Mouse (Mus musculus) G1E-ER4 (cell line): ENCODE measurements around the gene Usp39. TPM values are rescaled to one million over a fixed set of nuclear protein-coding genes. Genes with fewer than 3 reads are reported as not detected.

Experiments used
- GATA1 ChIP-seq: IDR thresholded peaks from one replicate; pipeline ENCODE4 v1.8.0; 2012; ENCODE audit warnings: low read length, inconsistent platforms
- polyA plus RNA-seq: library from polyadenylated mRNA; stranded (reverse); fragments of >175 nt; gene quantifications from 2 replicates; pipeline ENCODE4 v1.2.3, GENCODE M21; 2012

The Usp39 gene
- polyA plus RNA-seq, 1 experiment, result 30.1 TPM

DNA sequence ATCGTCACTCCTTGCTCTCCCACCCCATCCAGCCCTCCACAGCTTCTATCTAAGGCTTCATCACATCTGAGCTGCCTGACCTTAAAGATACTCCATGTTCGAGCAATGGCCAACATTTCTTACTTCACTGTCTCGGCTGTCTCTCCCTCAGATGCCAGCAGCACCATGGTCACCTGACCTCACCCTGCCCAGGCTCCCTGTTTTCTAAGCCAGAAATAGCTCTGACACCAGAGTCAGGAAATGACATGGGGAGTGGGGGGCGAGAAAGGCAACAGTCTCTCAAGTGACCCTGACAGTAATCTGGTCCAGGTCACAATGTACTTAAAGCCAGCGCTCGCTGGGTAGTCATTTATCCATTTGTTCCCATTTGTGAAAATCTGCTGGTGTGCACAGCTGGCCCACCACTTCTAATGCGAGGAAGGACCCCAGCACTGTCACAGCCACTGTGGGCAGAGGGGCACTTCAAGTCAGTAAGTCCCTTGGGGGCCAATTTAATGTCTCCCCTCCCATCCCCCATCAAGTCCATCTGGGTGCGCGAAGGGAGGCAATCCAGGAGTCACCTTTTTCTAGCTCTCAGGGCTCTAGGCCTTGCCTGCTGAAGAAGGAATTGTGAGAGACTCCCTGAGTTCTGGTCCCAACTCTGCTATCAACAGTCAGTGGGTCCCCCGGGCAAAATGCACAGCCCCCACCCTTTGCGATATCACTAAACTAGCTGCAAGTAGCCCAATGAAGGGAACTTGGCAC is 31.7 kb downstream of the Usp39 start:
- no peak for TF ChIP-seq GATA1

- no peak for TF ChIP-seq GATA1
These were observed 32.8 kb downstream of the Usp39 start for GRCm38 (mm10) chr6:72312198-72312597.

DNA sequence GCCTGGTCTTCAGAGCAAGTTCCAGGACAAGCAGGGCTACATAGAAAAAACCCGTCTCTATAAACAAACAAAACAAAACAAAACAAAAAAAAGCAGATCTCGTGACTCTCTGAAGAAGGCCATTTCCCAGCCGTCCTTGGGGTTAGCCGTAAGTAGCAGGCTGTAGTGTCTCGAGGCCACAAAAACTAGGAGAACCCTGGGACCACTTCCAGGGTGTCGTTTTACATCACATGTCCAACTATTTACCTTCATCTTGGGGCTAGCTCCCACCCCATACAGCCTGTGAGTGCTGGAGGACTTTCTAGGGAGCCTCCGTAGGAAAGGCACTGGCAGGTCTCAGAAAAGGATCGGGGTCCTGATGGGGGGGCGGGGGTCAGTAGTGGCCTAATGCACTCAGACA is 41.5 kb downstream of the Usp39 start:
- no peak for TF ChIP-seq GATA1

- no peak for TF ChIP-seq GATA1
These were observed 42.5 kb downstream of the Usp39 start for GRCm38 (mm10) chr6:72302349-72302925.

DNA sequence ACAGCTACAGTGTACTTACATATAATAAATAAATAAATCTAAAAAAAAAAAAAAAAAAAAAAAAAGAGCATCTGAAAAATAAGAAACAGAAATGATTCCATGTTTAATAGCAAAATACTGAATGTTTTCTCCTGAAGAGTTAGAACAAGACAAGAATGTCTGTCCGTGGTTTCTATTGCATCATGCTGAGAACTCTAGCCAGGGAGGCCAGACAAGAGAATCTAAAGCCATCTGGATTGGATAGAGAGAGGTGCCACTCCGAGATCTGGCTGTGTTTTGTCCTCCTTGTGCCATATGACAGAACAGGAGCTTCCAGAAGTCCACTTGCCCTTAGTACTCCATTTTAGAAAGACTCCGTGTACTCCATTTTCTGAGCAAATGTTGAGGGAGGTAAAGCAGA is 47.2 kb downstream of the Usp39 start:
- no peak for TF ChIP-seq GATA1

GRCm38 (mm10) chr6:72292972-72293651 is 51.9 kb downstream of the Usp39 start:
- no peak for TF ChIP-seq GATA1

DNA sequence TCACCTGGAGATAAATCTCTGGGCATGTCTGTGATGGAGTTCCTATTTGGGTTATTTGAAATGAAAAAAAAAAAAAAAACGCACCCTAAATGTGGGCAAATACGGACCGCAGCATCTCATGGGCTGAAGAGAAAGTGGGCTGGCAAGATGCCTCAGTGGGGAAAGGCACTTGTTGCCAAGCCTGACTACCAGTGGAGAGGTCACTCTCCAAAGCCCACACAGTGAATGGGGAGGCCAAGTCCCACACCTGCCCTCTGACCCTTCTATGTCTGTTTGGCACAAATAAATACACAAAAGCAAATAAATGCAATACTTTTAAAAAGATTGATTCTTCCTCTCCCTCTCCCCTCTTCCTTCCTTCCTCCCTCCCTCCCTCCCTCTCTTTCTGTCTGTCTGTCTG is 55.5 kb downstream of the Usp39 start:
- TF ChIP-seq GATA1, result no peak

DNA sequence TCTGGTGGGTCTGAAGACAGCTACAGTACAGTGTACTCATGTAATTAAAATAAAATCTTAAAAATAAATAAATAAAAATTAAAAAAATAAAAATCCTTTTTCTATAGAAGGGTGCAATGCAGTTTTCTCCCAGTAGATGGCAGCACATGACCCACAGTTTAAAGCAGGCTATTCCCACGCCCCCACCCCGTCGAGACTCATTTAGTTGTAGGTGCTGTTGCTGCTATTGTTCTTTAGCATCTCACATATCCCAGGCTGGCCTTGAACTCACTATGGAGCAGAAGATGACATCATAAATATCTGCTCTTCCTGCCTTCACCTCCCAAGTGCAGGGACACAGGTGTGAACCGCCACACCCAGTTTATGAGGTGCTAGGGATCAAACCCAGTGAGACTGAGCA is 61.1 kb downstream of the Usp39 start:
- no peak for TF ChIP-seq GATA1

DNA sequence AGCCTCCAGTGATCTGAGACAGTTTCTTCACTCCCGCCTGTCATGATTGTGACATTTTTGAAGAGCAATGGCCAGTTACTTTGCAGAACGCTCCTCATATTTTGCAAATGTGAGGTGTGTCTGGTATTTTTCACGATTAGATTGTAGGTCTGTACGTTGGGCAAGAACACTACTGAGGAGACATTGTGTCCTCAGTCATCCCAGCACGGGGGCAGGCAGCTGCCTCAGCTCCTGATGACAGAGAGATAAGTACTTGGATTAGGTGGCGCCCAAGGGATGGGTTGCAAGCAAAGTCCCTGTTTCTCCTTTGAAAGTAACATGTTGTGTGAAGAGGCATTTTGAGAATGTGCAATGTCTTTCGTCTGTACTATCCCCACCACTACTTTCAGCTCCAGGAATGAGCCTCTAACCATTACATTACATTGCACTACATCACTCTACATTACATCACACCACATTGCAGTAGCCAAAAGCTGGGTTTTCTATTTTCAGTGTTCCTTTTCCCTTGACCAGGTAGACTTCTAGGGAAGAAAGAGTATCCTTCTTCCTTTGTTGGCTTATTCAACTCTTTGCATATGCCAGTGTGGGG is 64.5 kb downstream of the Usp39 start:
- TF ChIP-seq GATA1, result no peak

- peak; percentile 76 for TF ChIP-seq GATA1
These were observed 65.5 kb downstream of the Usp39 start for GRCm38 (mm10) chr6:72279505-72279904.

DNA sequence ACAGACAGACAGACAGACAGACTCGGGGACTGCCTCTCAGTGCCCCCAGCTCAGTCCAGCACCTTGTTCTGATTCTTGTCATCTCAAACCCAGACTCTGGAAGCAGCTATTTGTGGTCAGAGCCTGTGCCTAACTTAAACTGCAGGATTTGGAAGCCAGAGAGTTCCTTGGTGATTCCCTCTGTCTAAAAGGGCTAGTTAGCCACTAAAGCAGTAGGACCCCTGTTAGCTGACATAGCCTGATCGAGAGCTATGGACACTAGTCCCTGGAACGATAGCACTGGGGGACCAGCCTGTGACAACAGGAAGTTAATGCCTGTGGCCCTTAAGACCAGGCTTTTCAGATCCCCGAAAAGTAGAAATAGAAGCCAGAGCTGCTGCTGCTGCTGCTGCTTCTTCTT is 66.1 kb downstream of the Usp39 start:
- no peak for TF ChIP-seq GATA1

DNA sequence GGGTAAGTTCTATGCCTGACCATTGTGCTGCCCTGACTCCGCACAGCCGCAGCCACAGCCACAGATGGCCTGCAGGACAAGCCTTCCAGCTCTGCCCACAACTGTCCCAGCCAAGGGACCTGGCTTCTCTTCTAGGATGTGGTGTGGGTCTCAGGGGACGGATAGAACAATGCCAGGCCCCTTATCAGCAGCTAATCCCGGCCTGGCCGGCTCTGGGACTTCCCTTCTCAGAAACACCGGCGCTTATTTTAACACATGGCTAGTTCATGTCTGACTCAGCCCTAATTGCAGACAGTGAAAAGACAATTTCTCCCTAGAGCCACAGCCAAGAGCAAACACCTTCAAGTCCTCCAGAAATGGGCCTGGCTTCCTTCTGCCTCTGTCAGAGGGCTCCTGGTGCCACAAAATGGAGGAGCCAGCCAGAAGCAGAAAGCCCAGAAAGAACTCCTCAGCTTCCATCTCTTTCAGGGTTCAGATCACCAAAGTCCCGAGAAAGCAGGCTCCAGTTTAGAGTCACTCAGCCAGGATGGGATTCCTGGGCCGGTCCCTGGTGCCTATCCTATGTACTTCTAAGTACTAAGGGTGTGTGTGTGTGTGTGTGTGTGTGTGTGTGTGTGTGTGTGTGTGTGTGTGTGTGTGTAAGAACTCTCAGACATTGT is 67.3 kb downstream of the Usp39 start:
- no peak for TF ChIP-seq GATA1

DNA sequence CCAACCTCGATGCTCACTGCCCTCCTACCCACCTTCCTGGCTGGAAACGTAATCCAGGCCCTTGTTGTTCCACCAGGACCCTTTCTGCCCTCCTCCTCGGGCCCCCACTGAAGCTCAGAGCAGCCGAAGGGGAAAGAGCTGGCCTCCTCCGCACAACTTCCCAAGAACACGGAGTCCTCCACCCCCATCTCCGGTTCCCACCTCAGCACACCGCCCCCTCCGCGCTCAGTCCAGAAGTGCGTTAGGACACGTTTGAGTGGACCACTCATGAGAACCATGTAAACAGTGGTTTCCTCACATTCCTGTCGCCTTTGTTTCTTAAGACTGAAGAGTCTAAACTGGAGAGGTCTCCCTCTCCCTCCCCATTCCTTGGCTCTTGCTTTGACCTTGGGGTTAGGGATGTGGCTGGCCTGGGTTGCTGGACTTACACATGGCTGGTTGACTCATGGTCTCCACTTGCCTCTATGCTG is 68.0 kb downstream of the Usp39 start:
- TF ChIP-seq GATA1, result no peak

DNA sequence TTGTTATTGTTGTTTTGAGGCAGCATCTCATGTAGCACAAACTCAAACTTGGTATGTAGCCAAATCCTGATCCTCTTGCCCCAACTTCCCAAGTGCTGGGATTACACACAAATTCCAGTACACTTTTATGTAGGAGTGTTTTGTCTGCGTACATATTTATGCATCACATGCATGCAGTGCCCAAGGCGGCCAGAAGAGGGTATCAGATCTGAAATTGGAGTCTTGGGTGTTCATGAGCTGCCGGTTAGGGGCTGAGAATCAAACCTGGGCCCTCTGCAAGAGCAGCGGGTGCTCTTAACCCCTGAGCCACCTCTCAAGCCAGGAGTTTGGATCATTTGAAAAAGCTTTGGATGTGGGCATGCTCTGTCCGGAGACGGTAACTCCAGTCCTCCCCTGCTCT is 68.8 kb downstream of the Usp39 start:
- TF ChIP-seq GATA1, result no peak

- no peak for TF ChIP-seq GATA1
These were observed 69.5 kb downstream of the Usp39 start for GRCm38 (mm10) chr6:72275527-72275926.

- TF ChIP-seq GATA1, result no peak
These were observed 71.8 kb downstream of the Usp39 start for GRCm38 (mm10) chr6:72273153-72273552.
